Mouse (Mus musculus): ENCODE data around the gene Dnm2.

- TF ChIP-seq CTCF (IDR thresholded peaks at IDR 0.05; ENCODE audit: low read depth, low read length) (no peak), POLR2A (IDR thresholded peaks at IDR 0.05; ENCODE audit: extremely low read depth, insufficient read depth, low read length) (no peak)
Observed at GRCm38 (mm10) chr9:21484065-21484464, 59.4 kb downstream of the Dnm2 start.

Data from liver, adult 2 months (tissue).